Mouse (Mus musculus): ENCODE data around the gene Slc6a9. TPM values are rescaled to one million over a fixed set of nuclear protein-coding genes. Genes with fewer than 3 reads are reported as not detected.

Slc6a9 gene
- polyA plus RNA-seq, 1 experiment from 2014 or later: 5.9 TPM

DNA sequence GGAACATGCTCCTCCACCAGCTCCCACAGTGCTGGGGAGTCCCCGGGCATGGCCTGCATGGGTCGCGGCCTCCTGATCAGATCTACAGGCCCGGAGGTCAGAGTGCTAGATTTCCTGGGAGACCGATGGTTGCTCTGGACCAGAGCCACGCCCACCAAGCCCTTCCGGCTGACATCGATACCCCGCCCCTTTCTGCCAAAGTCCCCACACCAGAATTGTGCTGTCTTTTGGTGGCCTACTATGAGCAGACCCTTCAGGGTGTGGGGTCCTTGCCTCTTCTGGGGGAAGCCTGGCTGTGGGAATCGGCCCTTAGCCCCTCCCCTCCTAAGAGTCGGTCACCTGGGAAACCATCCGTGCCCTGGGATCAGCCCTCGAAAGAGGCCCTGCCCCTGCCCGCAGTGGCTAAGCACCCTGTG lies 38.2 kb downstream of the Slc6a9 start, which contains the start of gene Ccdc24:
Ccdc24 (minus strand) TSS at position 87 of the 416 bp plus-strand sequence.
- peak; percentile 19; the same call in 1 of the 2 replicates for ATAC-seq (ENCODE audit: insufficient number of reproducible peaks, insufficient read depth, low FRiP score, low read depth)
- Histone ChIP-seq H3K4me2 (ENCODE audit: low read length) (peak within 1 kb of the TSS; percentile 66), H3K27ac (replicated peaks in 1 of 2; ENCODE audit: control insufficient read depth in 1 of 2, insufficient read depth in 1 of 2, low read depth in 2 of 2, low read length in 2 of 2) (no peak within 1 kb of the TSS), H3K4me3 (ENCODE audit: control insufficient read depth in 1 of 2, insufficient read depth in 1 of 2, low read depth in 1 of 2, low read length in 2 of 2) (peak within 1 kb of the TSS; percentile 30 to 35), H3K9ac (ENCODE audit: low read length) (peak within 1 kb of the TSS; percentile 45), H3K9me3 (ENCODE audit: control insufficient read depth, low read length) (no peaks in the 10 kb centered on the region), H3K4me1 (ENCODE audit: control insufficient read depth in 2 of 2, insufficient read depth in 2 of 2, low read length in 2 of 2) (peaks cover 9 to 14% of the 10 kb centered on the region in 2 experiments), H3K27me3 (ENCODE audit: control insufficient read depth, insufficient read depth, low read length) (peaks cover 9% of the 10 kb centered on the region; the same call in 1 of the 2 replicates), H3K36me3 (ENCODE audit: control insufficient read depth, insufficient read depth, low read length) (peaks cover 26% of the 10 kb centered on the region)
- 12% methylated on average over 14 of the region's 14 CpGs for WGBS

DNA sequence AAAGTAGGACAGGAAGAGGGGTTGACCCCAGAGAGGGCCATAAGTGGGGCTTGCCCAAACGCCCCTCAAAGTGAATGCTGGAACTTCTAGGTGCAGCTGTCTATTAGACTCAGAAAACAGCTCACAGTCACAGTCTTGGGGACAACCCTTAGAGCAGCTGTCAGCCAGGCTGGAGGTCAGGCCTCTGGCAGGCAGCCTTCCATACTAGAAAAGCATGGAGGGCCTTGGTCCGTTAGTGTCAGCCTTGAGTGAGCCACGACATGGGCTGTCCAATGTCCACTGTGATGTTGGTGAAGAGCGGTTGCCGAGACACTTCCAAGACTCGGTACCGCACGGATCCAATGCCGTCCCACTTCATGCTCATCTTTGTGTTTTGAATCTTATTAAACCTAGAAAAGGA lies 39.3 kb downstream of the Slc6a9 start:
- Histone ChIP-seq H3K9ac (ENCODE audit: low read length) (no peak overlapping the region), H3K4me1 (ENCODE audit: control insufficient read depth in 2 of 2, insufficient read depth in 2 of 2, low read length in 2 of 2) (peaks cover 9 to 14% of the 10 kb centered on the region in 2 experiments), H3K4me2 (ENCODE audit: low read length) (no peak overlapping the region), H3K9me3 (ENCODE audit: control insufficient read depth, low read length) (no peaks in the 10 kb centered on the region), H3K27me3 (ENCODE audit: control insufficient read depth, insufficient read depth, low read length) (0 out of 2 replicates have a peak, but pooled peaks cover under 1% of the 10 kb centered on the region), H3K4me3 (ENCODE audit: control insufficient read depth in 1 of 2, insufficient read depth in 1 of 2, low read depth in 1 of 2, low read length in 2 of 2) (no peak overlapping the region), H3K36me3 (ENCODE audit: control insufficient read depth, insufficient read depth, low read length) (peaks cover 29% of the 10 kb centered on the region), H3K27ac (replicated peaks in 1 of 2; ENCODE audit: control insufficient read depth in 1 of 2, insufficient read depth in 1 of 2, low read depth in 2 of 2, low read length in 2 of 2) (no peak overlapping the region)
- no peak for ATAC-seq (ENCODE audit: insufficient number of reproducible peaks, insufficient read depth, low FRiP score, low read depth)
- 84% methylated on average over 9 of the region's 9 CpGs for WGBS

DNA sequence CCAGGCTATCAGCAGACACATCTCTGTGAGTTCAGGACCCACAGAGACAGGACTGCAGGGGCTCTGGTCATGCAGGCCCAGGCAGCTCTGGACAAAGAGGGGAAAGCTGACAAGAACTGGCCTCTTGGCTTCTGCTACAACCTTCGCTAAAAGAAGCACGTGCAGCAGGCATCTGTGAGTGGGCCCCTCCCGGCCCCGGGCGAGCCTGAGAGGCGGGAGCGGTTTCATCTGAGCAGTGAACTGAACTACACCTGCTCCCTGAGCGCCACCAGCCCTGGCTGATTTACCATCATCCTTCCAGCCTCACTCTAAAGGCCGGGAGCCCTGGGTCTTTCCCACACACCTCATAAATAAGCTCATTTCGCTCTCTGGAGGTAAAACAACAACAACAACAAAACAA lies 44.0 kb downstream of the Slc6a9 start:
- peaks cover 48% of the 10 kb centered on the region for H3K36me3 ChIP-seq (ENCODE audit: control insufficient read depth, insufficient read depth, low read length)
- H3K27ac ChIP-seq (replicated peaks in 1 of 2; ENCODE audit: control insufficient read depth in 1 of 2, insufficient read depth in 1 of 2, low read depth in 2 of 2, low read length in 2 of 2): no peak overlapping the region
- no peak overlapping the region for H3K4me2 ChIP-seq (ENCODE audit: low read length)
- H3K9me3 ChIP-seq (ENCODE audit: control insufficient read depth, low read length): no peaks in the 10 kb centered on the region
- H3K27me3 ChIP-seq (ENCODE audit: control insufficient read depth, insufficient read depth, low read length): no peaks in the 10 kb centered on the region
- no peak overlapping the region for H3K9ac ChIP-seq (ENCODE audit: low read length)
- H3K4me1 ChIP-seq (ENCODE audit: control insufficient read depth in 2 of 2, insufficient read depth in 2 of 2, low read length in 2 of 2): peaks cover 0 to 2% of the 10 kb centered on the region in 2 experiments; a peak in 1 of 4 replicates
- no peak for ATAC-seq (ENCODE audit: insufficient number of reproducible peaks, insufficient read depth, low FRiP score, low read depth)
- WGBS: 44% methylated on average over 10 of the region's 10 CpGs
- no peak overlapping the region for H3K4me3 ChIP-seq (ENCODE audit: control insufficient read depth in 1 of 2, insufficient read depth in 1 of 2, low read depth in 1 of 2, low read length in 2 of 2)

DNA sequence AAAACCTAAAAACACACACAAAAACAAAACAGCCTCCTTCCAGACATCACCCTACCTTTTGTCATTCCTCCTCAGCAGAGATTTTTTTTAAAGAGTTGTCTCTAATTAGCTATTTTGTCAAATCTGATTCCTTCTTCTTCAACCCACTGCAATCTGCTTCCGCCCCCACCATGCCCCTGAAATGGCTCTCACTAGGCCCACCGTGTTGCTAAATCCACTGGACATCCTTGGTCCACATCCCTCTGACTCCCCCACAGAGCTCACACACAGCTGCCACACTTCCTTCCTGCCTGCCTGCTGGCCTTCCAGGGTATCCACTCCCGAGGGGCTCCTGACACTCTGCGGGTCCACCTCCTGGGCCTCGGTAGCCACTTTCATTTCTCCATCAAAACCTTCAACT lies 44.4 kb downstream of the Slc6a9 start:
- Histone ChIP-seq H3K27ac (replicated peaks in 1 of 2; ENCODE audit: control insufficient read depth in 1 of 2, insufficient read depth in 1 of 2, low read depth in 2 of 2, low read length in 2 of 2) (no peak overlapping the region), H3K4me3 (ENCODE audit: control insufficient read depth in 1 of 2, insufficient read depth in 1 of 2, low read depth in 1 of 2, low read length in 2 of 2) (no peak overlapping the region), H3K9me3 (ENCODE audit: control insufficient read depth, low read length) (no peaks in the 10 kb centered on the region), H3K9ac (ENCODE audit: low read length) (no peak overlapping the region), H3K27me3 (ENCODE audit: control insufficient read depth, insufficient read depth, low read length) (no peaks in the 10 kb centered on the region), H3K4me2 (ENCODE audit: low read length) (no peak overlapping the region), H3K36me3 (ENCODE audit: control insufficient read depth, insufficient read depth, low read length) (peaks cover 44% of the 10 kb centered on the region), H3K4me1 (ENCODE audit: control insufficient read depth in 2 of 2, insufficient read depth in 2 of 2, low read length in 2 of 2) (peaks cover 2 to 3% of the 10 kb centered on the region in 2 experiments; a peak in 1 of 4 replicates)
- no peak for ATAC-seq (ENCODE audit: insufficient number of reproducible peaks, insufficient read depth, low FRiP score, low read depth)
- WGBS: 73% methylated on average over 5 of the region's 5 CpGs

DNA sequence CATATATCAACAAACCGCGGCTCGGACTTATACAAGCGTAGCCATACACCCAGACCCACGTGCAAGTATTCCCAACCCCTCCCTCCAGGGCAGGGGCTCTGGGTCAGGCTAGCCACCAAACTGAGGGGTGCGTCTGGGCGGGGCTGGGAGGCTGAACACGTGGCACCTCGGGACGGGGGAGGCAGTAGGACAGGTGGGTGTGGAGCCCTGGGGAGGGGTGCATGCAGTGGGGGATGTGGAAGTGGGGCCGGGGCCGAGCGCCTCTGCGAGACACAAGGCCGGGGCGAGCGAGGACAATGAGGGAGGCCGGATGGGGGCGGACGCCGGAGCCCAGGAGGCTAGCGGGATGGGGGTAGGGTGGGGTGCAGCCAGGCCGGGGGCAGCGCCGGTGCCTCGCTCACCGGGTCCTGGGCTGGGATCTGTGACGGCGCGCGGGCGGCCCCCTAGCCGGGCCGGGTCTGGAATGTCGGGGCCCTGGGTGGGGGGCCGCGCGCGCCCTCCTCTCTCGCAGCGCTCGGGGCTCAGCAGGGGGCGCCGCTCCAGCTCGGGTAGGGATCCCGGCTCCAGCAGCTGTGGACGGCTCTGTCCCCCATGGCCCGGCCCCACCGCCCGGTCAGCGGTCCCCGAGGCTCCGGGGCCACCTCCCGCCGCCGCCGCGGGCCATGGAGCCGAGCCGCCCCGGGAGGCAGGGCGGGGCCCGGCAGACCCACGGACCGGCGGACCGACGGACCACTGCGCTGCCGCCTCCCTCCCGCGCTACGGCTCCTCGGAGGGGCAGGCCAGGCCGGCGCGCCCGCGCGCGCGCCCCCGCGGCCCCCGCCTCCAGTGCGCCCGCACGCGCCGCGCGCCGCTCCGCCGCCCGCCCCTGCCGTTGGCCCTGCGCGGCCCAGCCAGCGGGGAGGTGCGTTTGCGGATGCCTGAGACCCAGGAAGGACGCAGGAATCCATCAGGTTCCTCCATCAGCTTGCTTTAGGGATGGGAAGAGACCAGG lies 48.7 kb downstream of the Slc6a9 start, which contains the start of gene B4galt2:
B4galt2 (minus strand) TSS at position 787 of the 991 bp plus-strand sequence.
- ATAC-seq (ENCODE audit: insufficient number of reproducible peaks, insufficient read depth, low FRiP score, low read depth): peak; percentile 45
- Histone ChIP-seq H3K27me3 (ENCODE audit: control insufficient read depth, insufficient read depth, low read length) (no peaks in the 10 kb centered on the region), H3K27ac (replicated peaks in 1 of 2; ENCODE audit: control insufficient read depth in 1 of 2, insufficient read depth in 1 of 2, low read depth in 2 of 2, low read length in 2 of 2) (peak within 1 kb of the TSS in 1 of 2 experiments; percentile 35; a peak in 1 of 4 replicates), H3K4me1 (ENCODE audit: control insufficient read depth in 2 of 2, insufficient read depth in 2 of 2, low read length in 2 of 2) (peaks cover 10 to 11% of the 10 kb centered on the region in 2 experiments), H3K9me3 (ENCODE audit: control insufficient read depth, low read length) (no peaks in the 10 kb centered on the region), H3K36me3 (ENCODE audit: control insufficient read depth, insufficient read depth, low read length) (peaks cover 43% of the 10 kb centered on the region), H3K4me2 (ENCODE audit: low read length) (peak within 1 kb of the TSS; percentile 78), H3K9ac (ENCODE audit: low read length) (peak within 1 kb of the TSS; percentile 89), H3K4me3 (ENCODE audit: control insufficient read depth in 1 of 2, insufficient read depth in 1 of 2, low read depth in 1 of 2, low read length in 2 of 2) (peak within 1 kb of the TSS; percentile 72 to 90)
- under 1% methylated on average over 79 of the region's 103 CpGs for WGBS

DNA sequence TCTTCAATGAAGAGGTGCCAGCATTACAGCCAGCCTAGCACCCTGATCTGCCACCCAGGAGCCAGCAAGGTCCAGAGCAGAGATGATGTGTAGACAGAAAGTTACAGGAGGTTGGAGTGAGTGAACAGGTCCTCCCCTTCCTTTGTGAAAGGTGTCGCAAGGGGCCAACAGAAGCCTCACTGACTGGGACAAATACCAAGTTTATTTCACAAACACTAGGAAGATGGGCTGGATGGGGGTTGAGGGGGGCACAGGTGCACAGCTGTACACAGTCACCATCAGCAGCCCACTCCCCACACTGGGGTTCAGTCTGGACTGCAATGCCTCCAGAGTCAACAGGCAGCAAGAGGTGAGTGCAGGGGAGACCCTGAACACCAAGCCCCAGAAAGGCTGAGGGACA lies 49.8 kb downstream of the Slc6a9 start:
- no peak overlapping the region for H3K4me3 ChIP-seq (ENCODE audit: control insufficient read depth in 1 of 2, insufficient read depth in 1 of 2, low read depth in 1 of 2, low read length in 2 of 2)
- 0 out of 2 replicates have a peak overlapping the region, but pooled peaks have one; percentile 89 for H3K9ac ChIP-seq (ENCODE audit: low read length)

DNA sequence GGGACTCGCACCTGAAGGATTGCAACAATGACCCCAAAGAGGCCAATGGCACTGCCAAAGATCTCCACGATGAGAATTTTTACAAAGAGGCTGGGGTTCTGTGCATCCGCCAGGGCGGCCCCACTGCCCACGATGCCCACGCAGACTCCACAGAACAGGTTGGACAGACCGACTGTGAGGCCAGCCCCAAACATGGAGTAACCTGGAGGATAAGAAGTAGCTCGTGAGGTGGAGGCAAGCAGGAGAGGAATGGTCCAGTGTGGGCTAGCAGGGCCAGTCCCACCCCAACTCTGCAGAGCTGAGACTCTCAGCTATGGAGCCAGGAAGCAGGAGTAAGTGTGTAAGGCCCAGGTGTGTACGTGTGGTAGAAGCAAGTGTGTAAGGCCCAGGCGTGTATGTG lies 50.8 kb downstream of the Slc6a9 start:
- 86% methylated on average over 10 of the region's 10 CpGs for WGBS
- no peak overlapping the region for H3K27ac ChIP-seq (replicated peaks in 1 of 2; ENCODE audit: control insufficient read depth in 1 of 2, insufficient read depth in 1 of 2, low read depth in 2 of 2, low read length in 2 of 2)
- H3K4me1 ChIP-seq (ENCODE audit: control insufficient read depth in 2 of 2, insufficient read depth in 2 of 2, low read length in 2 of 2): peaks cover 8 to 11% of the 10 kb centered on the region in 2 experiments
- H3K36me3 ChIP-seq (ENCODE audit: control insufficient read depth, insufficient read depth, low read length): peaks cover 48% of the 10 kb centered on the region
- no peak overlapping the region for H3K9ac ChIP-seq (ENCODE audit: low read length)
- no peaks in the 10 kb centered on the region for H3K27me3 ChIP-seq (ENCODE audit: control insufficient read depth, insufficient read depth, low read length)
- no peak overlapping the region for H3K4me3 ChIP-seq (ENCODE audit: control insufficient read depth in 1 of 2, insufficient read depth in 1 of 2, low read depth in 1 of 2, low read length in 2 of 2)
- H3K4me2 ChIP-seq (ENCODE audit: low read length): no peak overlapping the region
- no peaks in the 10 kb centered on the region for H3K9me3 ChIP-seq (ENCODE audit: control insufficient read depth, low read length)
- ATAC-seq (ENCODE audit: insufficient number of reproducible peaks, insufficient read depth, low FRiP score, low read depth): no peak

More for the DNA sequence above, 49.8 kb downstream of the Slc6a9 start:
- Histone ChIP-seq H3K27me3 (ENCODE audit: control insufficient read depth, insufficient read depth, low read length) (no peaks in the 10 kb centered on the region), H3K27ac (replicated peaks in 1 of 2; ENCODE audit: control insufficient read depth in 1 of 2, insufficient read depth in 1 of 2, low read depth in 2 of 2, low read length in 2 of 2) (no peak overlapping the region), H3K4me2 (ENCODE audit: low read length) (no peak overlapping the region), H3K36me3 (ENCODE audit: control insufficient read depth, insufficient read depth, low read length) (peaks cover 47% of the 10 kb centered on the region), H3K4me1 (ENCODE audit: control insufficient read depth in 2 of 2, insufficient read depth in 2 of 2, low read length in 2 of 2) (peaks cover 8 to 11% of the 10 kb centered on the region in 2 experiments), H3K9me3 (ENCODE audit: control insufficient read depth, low read length) (no peaks in the 10 kb centered on the region)
- no peak for ATAC-seq (ENCODE audit: insufficient number of reproducible peaks, insufficient read depth, low FRiP score, low read depth)
- 93% methylated on average over 1 of the region's 1 CpGs for WGBS

All from heart, embryonic 14.5 days (tissue).